Mouse (Mus musculus): ENCODE results near the gene Wdfy3. TPM values are rescaled to one million over a fixed set of nuclear protein-coding genes. Genes with fewer than 3 reads are reported as not detected.

Gene Wdfy3
- polyA plus RNA-seq, 1 experiment from 2014 or later: 29.0 TPM

GRCm38 (mm10) chr5:101819216-101819615, 250.5 kb downstream of the Wdfy3 start:
- no peak overlapping the region for H3K27ac ChIP-seq (ENCODE audit: low read depth, low read length)
- no peak overlapping the region for H3K4me2 ChIP-seq (ENCODE audit: low read depth)
- no peak overlapping the region for H3K4me3 ChIP-seq (ENCODE audit: low read depth, low read length)
- WGBS: 52% methylated on average over 10 of the region's 10 CpGs
- no peaks in the 10 kb centered on the region; the same call in 1 of the 2 replicates for H3K4me1 ChIP-seq (ENCODE audit: control insufficient read depth, insufficient read depth, low read length)
- no peaks in the 10 kb centered on the region for H3K36me3 ChIP-seq (ENCODE audit: control insufficient read depth, insufficient read depth, low read length)
- no peaks in the 10 kb centered on the region for H3K27me3 ChIP-seq (ENCODE audit: control insufficient read depth, insufficient read depth, low read length)
- H3K9ac ChIP-seq (ENCODE audit: low read length): no peak overlapping the region
- DNase-seq (ENCODE audit: low spot score) (no peak), ATAC-seq (ENCODE audit: insufficient read depth, low FRiP score, low TSS enrichment) (no peak)
- H3K9me3 ChIP-seq (ENCODE audit: control insufficient read depth, low read length): no peaks in the 10 kb centered on the region

GRCm38 (mm10) chr5:101816822-101817221, 252.9 kb downstream of the Wdfy3 start:
- H3K36me3 ChIP-seq (ENCODE audit: control insufficient read depth, insufficient read depth, low read length): no peaks in the 10 kb centered on the region
- H3K4me1 ChIP-seq (ENCODE audit: control insufficient read depth, insufficient read depth, low read length): no peaks in the 10 kb centered on the region; the same call in 1 of the 2 replicates
- WGBS: 63% methylated on average over 7 of the region's 7 CpGs
- no peak overlapping the region for H3K4me3 ChIP-seq (ENCODE audit: low read depth, low read length)
- no peak overlapping the region for H3K27ac ChIP-seq (ENCODE audit: low read depth, low read length)
- DNase-seq (ENCODE audit: low spot score) (no peak), ATAC-seq (ENCODE audit: insufficient read depth, low FRiP score, low TSS enrichment) (no peak)
- H3K9ac ChIP-seq (ENCODE audit: low read length): no peak overlapping the region
- H3K27me3 ChIP-seq (ENCODE audit: control insufficient read depth, insufficient read depth, low read length): no peaks in the 10 kb centered on the region
- no peak overlapping the region for H3K4me2 ChIP-seq (ENCODE audit: low read depth)
- H3K9me3 ChIP-seq (ENCODE audit: control insufficient read depth, low read length): no peaks in the 10 kb centered on the region

GRCm38 (mm10) chr5:101811296-101812169, 258.2 kb downstream of the Wdfy3 start:
- Histone ChIP-seq H3K4me1 (ENCODE audit: control insufficient read depth, insufficient read depth, low read length) (no peaks in the 10 kb centered on the region), H3K4me3 (ENCODE audit: low read depth, low read length) (no peak overlapping the region), H3K27me3 (ENCODE audit: control insufficient read depth, insufficient read depth, low read length) (no peaks in the 10 kb centered on the region), H3K36me3 (ENCODE audit: control insufficient read depth, insufficient read depth, low read length) (no peaks in the 10 kb centered on the region), H3K27ac (ENCODE audit: low read depth, low read length) (no peak overlapping the region), H3K4me2 (ENCODE audit: low read depth) (no peak overlapping the region), H3K9ac (ENCODE audit: low read length) (no peak overlapping the region), H3K9me3 (ENCODE audit: control insufficient read depth, low read length) (no peaks in the 10 kb centered on the region)
- ATAC-seq (ENCODE audit: insufficient read depth, low FRiP score, low TSS enrichment) (no peak), DNase-seq (ENCODE audit: low spot score) (no peak)
- WGBS: 91% methylated on average over 6 of the region's 6 CpGs

GRCm38 (mm10) chr5:101802358-101803022, 267.2 kb downstream of the Wdfy3 start:
- 82% methylated on average over 9 of the region's 9 CpGs for WGBS

GRCm38 (mm10) chr5:101801891-101802290, 267.8 kb downstream of the Wdfy3 start:
- DNase-seq (ENCODE audit: low spot score) (no peak), ATAC-seq (ENCODE audit: insufficient read depth, low FRiP score, low TSS enrichment) (no peak)
- H3K27me3 ChIP-seq (ENCODE audit: control insufficient read depth, insufficient read depth, low read length): no peaks in the 10 kb centered on the region
- H3K27ac ChIP-seq (ENCODE audit: low read depth, low read length): no peak overlapping the region
- no peak overlapping the region for H3K9ac ChIP-seq (ENCODE audit: low read length)
- H3K36me3 ChIP-seq (ENCODE audit: control insufficient read depth, insufficient read depth, low read length): no peaks in the 10 kb centered on the region
- 64% methylated on average over 2 of the region's 2 CpGs for WGBS
- H3K9me3 ChIP-seq (ENCODE audit: control insufficient read depth, low read length): no peaks in the 10 kb centered on the region
- no peaks in the 10 kb centered on the region for H3K4me1 ChIP-seq (ENCODE audit: control insufficient read depth, insufficient read depth, low read length)
- H3K4me3 ChIP-seq (ENCODE audit: low read depth, low read length): no peak overlapping the region
- no peak overlapping the region for H3K4me2 ChIP-seq (ENCODE audit: low read depth)

More at GRCm38 (mm10) chr5:101802358-101803022, 267.2 kb downstream of the Wdfy3 start:
- DNase-seq (ENCODE audit: low spot score) (no peak), ATAC-seq (ENCODE audit: insufficient read depth, low FRiP score, low TSS enrichment) (no peak)
- Histone ChIP-seq H3K36me3 (ENCODE audit: control insufficient read depth, insufficient read depth, low read length) (no peaks in the 10 kb centered on the region), H3K27ac (ENCODE audit: low read depth, low read length) (no peak overlapping the region), H3K9me3 (ENCODE audit: control insufficient read depth, low read length) (no peaks in the 10 kb centered on the region), H3K9ac (ENCODE audit: low read length) (no peak overlapping the region), H3K4me2 (ENCODE audit: low read depth) (no peak overlapping the region), H3K4me3 (ENCODE audit: low read depth, low read length) (no peak overlapping the region), H3K27me3 (ENCODE audit: control insufficient read depth, insufficient read depth, low read length) (no peaks in the 10 kb centered on the region), H3K4me1 (ENCODE audit: control insufficient read depth, insufficient read depth, low read length) (no peaks in the 10 kb centered on the region)

- DNase-seq (ENCODE audit: low spot score) (no peak), ATAC-seq (ENCODE audit: insufficient read depth, low FRiP score, low TSS enrichment) (no peak)
- Histone ChIP-seq H3K36me3 (ENCODE audit: control insufficient read depth, insufficient read depth, low read length) (no peaks in the 10 kb centered on the region), H3K4me3 (ENCODE audit: low read depth, low read length) (no peak overlapping the region), H3K4me2 (ENCODE audit: low read depth) (no peak overlapping the region), H3K27me3 (ENCODE audit: control insufficient read depth, insufficient read depth, low read length) (no peaks in the 10 kb centered on the region), H3K9ac (ENCODE audit: low read length) (no peak overlapping the region), H3K4me1 (ENCODE audit: control insufficient read depth, insufficient read depth, low read length) (no peaks in the 10 kb centered on the region), H3K27ac (ENCODE audit: low read depth, low read length) (no peak overlapping the region), H3K9me3 (ENCODE audit: control insufficient read depth, low read length) (no peaks in the 10 kb centered on the region)
- 65% methylated on average over 4 of the region's 4 CpGs for WGBS
Measured at GRCm38 (mm10) chr5:101792665-101793064, 277.1 kb downstream of the Wdfy3 start.

GRCm38 (mm10) chr5:101790560-101790959, 279.2 kb downstream of the Wdfy3 start:
- no peak overlapping the region for H3K27ac ChIP-seq (ENCODE audit: low read depth, low read length)
- H3K4me3 ChIP-seq (ENCODE audit: low read depth, low read length): no peak overlapping the region
- no peaks in the 10 kb centered on the region for H3K9me3 ChIP-seq (ENCODE audit: control insufficient read depth, low read length)
- DNase-seq (ENCODE audit: low spot score) (no peak), ATAC-seq (ENCODE audit: insufficient read depth, low FRiP score, low TSS enrichment) (no peak)
- WGBS: 65% methylated on average over 5 of the region's 5 CpGs
- H3K4me2 ChIP-seq (ENCODE audit: low read depth): no peak overlapping the region
- no peaks in the 10 kb centered on the region for H3K27me3 ChIP-seq (ENCODE audit: control insufficient read depth, insufficient read depth, low read length)
- H3K4me1 ChIP-seq (ENCODE audit: control insufficient read depth, insufficient read depth, low read length): no peaks in the 10 kb centered on the region
- H3K36me3 ChIP-seq (ENCODE audit: control insufficient read depth, insufficient read depth, low read length): no peaks in the 10 kb centered on the region
- H3K9ac ChIP-seq (ENCODE audit: low read length): no peak overlapping the region

- DNase-seq (ENCODE audit: low spot score) (no peak), ATAC-seq (ENCODE audit: insufficient read depth, low FRiP score, low TSS enrichment) (no peak)
- Histone ChIP-seq H3K27me3 (ENCODE audit: control insufficient read depth, insufficient read depth, low read length) (no peaks in the 10 kb centered on the region), H3K4me2 (ENCODE audit: low read depth) (no peak overlapping the region), H3K9ac (ENCODE audit: low read length) (no peak overlapping the region), H3K36me3 (ENCODE audit: control insufficient read depth, insufficient read depth, low read length) (no peaks in the 10 kb centered on the region), H3K9me3 (ENCODE audit: control insufficient read depth, low read length) (no peaks in the 10 kb centered on the region), H3K4me3 (ENCODE audit: low read depth, low read length) (no peak overlapping the region), H3K27ac (ENCODE audit: low read depth, low read length) (no peak overlapping the region), H3K4me1 (ENCODE audit: control insufficient read depth, insufficient read depth, low read length) (no peaks in the 10 kb centered on the region)
Measured at GRCm38 (mm10) chr5:101789770-101790169, 280.0 kb downstream of the Wdfy3 start.
